Mouse (Mus musculus) midbrain, embryonic 15.5 days (tissue): ENCODE results near the gene Clstn2. TPM values are rescaled to one million over a fixed set of nuclear protein-coding genes. Genes with fewer than 3 reads are reported as not detected.

Experiments used
- ATAC-seq: fragments of 200-750 bp; cut with Nextera tagmentation; replicated peaks from 2 replicates; pipeline ENCODE4 v1.8.0; 2017; ENCODE audit warnings: moderate TSS enrichment
- H3K27ac ChIP-seq: fragments of 300-500 bp; sonication (generic); 2 replicates; pipeline ENCODE4 v1.5.1; 2015; ENCODE audit warnings: mild to moderate bottlenecking, inconsistent platforms
- H3K27me3 ChIP-seq: fragments of 300-500 bp; sonication (generic); replicated peaks from 2 replicates; pipeline ENCODE4 v1.6.1; 2015; ENCODE audit warnings: inconsistent platforms
- H3K36me3 ChIP-seq: fragments of 300-500 bp; sonication (generic); replicated peaks from 2 replicates; pipeline ENCODE4 v1.6.1; 2015; ENCODE audit warnings: inconsistent platforms
- H3K4me1 ChIP-seq: fragments of 300-500 bp; sonication (generic); 2 replicates; pipeline ENCODE4 v1.6.1; 2015; ENCODE audit warnings: inconsistent platforms
- H3K4me2 ChIP-seq: fragments of 300-500 bp; sonication (generic); 2 replicates; pipeline ENCODE4 v1.6.1; 2015; ENCODE audit warnings: inconsistent platforms, mild to moderate bottlenecking, moderate library complexity
- H3K4me3 ChIP-seq: fragments of 300-500 bp; sonication (generic); 2 replicates; pipeline ENCODE4 v1.5.1; 2015; ENCODE audit warnings: mild to moderate bottlenecking, inconsistent platforms
- H3K9ac ChIP-seq: fragments of 300-500 bp; sonication (generic); 2 replicates; pipeline ENCODE4 v1.6.1; 2015; ENCODE audit warnings: mild to moderate bottlenecking, inconsistent platforms
- H3K9me3 ChIP-seq: fragments of 300-500 bp; sonication (generic); 2 replicates; pipeline ENCODE4 v1.6.1; 2016; ENCODE audit warnings: inconsistent platforms
- WGBS: fragments of 180-500 bp; shearing (Covaris S2); methylation state at CpG from one replicate; pipeline ENCODE4 v1.1.7; 2015; ENCODE audit warnings: mixed read lengths; 5-methylcytosine and 5-hydroxymethylcytosine counted together
- polyA plus RNA-seq: library from polyadenylated mRNA; unstranded; fragments of >200 nt; fragmentation: Nextera tagmentation; extraction: Ambion mirVana; gene quantifications from 2 replicates; pipeline ENCODE4 v1.2.1, GENCODE M21; 2015

The Clstn2 gene
- polyA plus RNA-seq, 1 experiment from 2014 or later = 10.9 TPM

DNA sequence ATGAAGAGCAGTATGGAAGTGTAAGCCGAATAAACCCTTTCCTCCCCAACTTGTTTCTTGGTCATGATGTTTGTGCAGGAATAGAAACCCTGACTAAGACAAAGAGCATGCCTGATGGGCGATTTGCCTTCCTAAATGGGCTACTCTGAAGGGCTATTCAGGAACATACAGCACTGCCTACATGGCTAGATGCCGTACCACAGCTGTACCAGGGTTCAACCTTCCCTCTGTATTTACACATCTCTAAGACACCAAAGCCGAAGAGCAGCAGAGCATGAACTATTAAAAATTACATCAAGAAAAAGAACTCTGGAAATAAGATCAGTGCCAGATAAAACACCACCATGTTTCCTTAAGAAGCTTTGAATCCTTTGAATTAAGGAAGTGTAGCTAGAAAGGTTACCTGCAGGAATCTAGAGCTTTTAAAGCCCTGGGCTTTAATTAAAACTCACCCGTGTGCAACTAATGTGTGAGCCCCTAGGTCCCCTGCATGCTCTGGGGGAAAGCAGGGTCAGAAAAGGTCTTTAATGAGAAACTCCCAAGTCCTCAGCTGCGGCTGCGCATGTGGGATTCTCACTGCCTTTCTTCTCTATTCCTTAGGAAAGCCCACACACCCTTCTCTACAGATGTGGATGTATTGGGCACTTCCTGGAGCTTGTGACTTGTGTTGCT is 277.2 kb downstream of the Clstn2 start:
- ATAC-seq = no peak
- Histone ChIP-seq H3K4me1 (no peaks in the 10 kb centered on the region), H3K27me3 (no peaks in the 10 kb centered on the region), H3K36me3 (no peaks in the 10 kb centered on the region), H3K9me3 (no peaks in the 10 kb centered on the region), H3K4me3 (no peak overlapping the region), H3K4me2 (no peak overlapping the region), H3K9ac (no peak overlapping the region), H3K27ac (no peak overlapping the region)
- WGBS = 63% methylated on average over 7 of the region's 7 CpGs

DNA sequence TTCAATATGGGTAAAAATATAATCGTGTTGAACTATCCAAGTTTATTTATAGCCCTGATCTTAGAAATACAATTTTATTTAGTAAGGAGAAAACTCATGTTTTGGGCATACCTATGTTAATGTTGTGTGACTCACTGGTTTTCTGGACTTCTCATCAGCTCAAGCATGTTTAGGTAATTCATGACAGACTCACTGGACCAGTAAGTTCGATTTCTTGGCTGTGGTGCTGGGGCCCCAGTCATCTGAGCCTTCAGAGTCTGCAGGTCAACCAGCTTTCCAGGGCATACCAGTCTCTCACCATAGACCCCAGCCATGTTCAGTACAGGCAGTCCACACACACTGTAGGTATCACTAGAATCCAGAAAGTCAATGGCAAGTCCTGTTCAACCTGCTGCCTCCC is 279.3 kb downstream of the Clstn2 start:
- Histone ChIP-seq H3K9me3 (no peaks in the 10 kb centered on the region), H3K36me3 (no peaks in the 10 kb centered on the region), H3K4me3 (no peak overlapping the region), H3K9ac (no peak overlapping the region), H3K4me2 (no peak overlapping the region), H3K27ac (no peak overlapping the region), H3K4me1 (no peaks in the 10 kb centered on the region), H3K27me3 (no peaks in the 10 kb centered on the region)
- 77% methylated on average over 2 of the region's 2 CpGs for WGBS
- ATAC-seq = no peak

DNA sequence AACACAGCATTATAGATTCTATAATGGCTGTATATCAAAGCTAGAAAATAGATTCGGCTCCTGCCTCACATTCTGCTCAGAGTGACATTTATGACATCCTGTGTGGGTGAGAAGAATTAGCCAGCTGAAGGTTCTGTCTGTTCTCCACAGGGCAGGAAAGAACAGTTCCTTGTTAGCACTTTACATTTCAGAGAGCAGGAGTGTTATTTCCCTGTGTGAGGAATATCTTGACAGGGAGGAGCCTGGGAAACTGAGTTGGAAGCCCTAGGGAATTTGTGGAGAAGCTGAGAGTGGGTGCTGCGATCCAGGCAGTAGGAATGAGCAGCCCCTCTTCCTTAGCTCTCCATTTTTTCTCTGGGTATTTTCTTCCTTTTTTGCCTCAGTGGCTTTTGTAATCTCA is 286.4 kb downstream of the Clstn2 start:
- no peak overlapping the region for H3K4me2 ChIP-seq
- no peak overlapping the region for H3K9ac ChIP-seq
- no peak overlapping the region for H3K4me3 ChIP-seq
- H3K4me1 ChIP-seq = no peaks in the 10 kb centered on the region
- H3K27ac ChIP-seq = no peak overlapping the region
- 78% methylated on average over 2 of the region's 2 CpGs for WGBS
- H3K27me3 ChIP-seq = no peaks in the 10 kb centered on the region
- ATAC-seq = no peak
- H3K9me3 ChIP-seq = no peaks in the 10 kb centered on the region
- no peaks in the 10 kb centered on the region for H3K36me3 ChIP-seq

DNA sequence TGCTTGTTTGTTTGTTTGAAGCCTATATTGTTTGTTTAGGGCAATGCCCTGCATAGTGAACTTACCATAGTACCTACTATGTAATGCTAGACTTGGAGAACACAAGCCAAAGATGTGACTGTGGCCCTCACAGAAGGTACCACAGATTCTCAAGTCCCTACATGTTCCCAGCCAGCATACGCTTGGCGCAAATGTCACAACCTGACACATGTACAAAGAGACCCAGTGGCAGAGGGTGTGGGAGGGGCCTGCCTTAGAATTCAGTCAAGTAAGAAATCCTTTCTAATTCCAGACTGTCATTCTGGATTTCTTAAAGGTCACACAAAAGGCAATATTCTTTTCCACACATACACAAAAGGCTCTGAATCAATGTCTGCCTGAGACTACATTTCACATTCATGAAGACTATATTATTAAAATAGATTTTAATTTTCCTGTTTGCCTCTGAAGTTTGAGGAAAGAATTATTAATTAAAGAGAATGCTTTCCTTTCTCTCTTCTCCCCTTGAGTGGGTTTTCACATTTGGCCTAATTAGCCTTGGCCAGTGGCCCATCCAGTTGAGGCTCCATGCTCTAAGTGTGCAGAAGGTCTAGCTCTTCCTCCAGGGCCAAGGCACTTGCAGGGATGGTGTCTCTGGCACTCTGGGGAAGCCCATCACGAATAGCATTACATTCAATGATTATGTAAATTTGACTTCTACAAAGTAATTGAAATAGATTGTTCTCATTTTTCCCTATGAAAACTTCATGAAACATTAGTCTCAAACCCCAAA is 305.1 kb downstream of the Clstn2 start:
- Histone ChIP-seq H3K36me3 (no peaks in the 10 kb centered on the region), H3K4me1 (no peaks in the 10 kb centered on the region), H3K9ac (no peak overlapping the region), H3K4me3 (no peak overlapping the region), H3K27ac (no peak overlapping the region), H3K9me3 (no peaks in the 10 kb centered on the region), H3K27me3 (no peaks in the 10 kb centered on the region), H3K4me2 (no peak overlapping the region)
- 49% methylated on average over 3 of the region's 3 CpGs for WGBS
- no peak for ATAC-seq

- no peak overlapping the region for H3K27ac ChIP-seq
- no peaks in the 10 kb centered on the region for H3K4me1 ChIP-seq
- no peaks in the 10 kb centered on the region for H3K27me3 ChIP-seq
- H3K4me2 ChIP-seq = no peak overlapping the region
- no peaks in the 10 kb centered on the region for H3K36me3 ChIP-seq
- no peak overlapping the region for H3K4me3 ChIP-seq
- no peaks in the 10 kb centered on the region for H3K9me3 ChIP-seq
- H3K9ac ChIP-seq = no peak overlapping the region
- no peak for ATAC-seq
Measured at GRCm38 (mm10) chr9:97717728-97718127, 315.3 kb downstream of the Clstn2 start.

- Histone ChIP-seq H3K27me3 (no peaks in the 10 kb centered on the region), H3K4me1 (no peaks in the 10 kb centered on the region), H3K9ac (no peak overlapping the region), H3K4me2 (no peak overlapping the region), H3K36me3 (no peaks in the 10 kb centered on the region), H3K9me3 (no peaks in the 10 kb centered on the region), H3K27ac (no peak overlapping the region), H3K4me3 (no peak overlapping the region)
- WGBS = 75% methylated on average over 7 of the region's 7 CpGs
- no peak for ATAC-seq
Measured at GRCm38 (mm10) chr9:97717005-97717404, 316.0 kb downstream of the Clstn2 start.

GRCm38 (mm10) chr9:97712888-97713287 is 320.1 kb downstream of the Clstn2 start:
- Histone ChIP-seq H3K9me3 (no peaks in the 10 kb centered on the region), H3K9ac (no peak overlapping the region), H3K4me2 (no peak overlapping the region)

GRCm38 (mm10) chr9:97703901-97704503 is 329.0 kb downstream of the Clstn2 start:
- Histone ChIP-seq H3K27me3 (peaks cover 29% of the 10 kb centered on the region; the same call in 1 of the 2 replicates), H3K9ac (no peak overlapping the region), H3K9me3 (no peaks in the 10 kb centered on the region), H3K27ac (no peak overlapping the region), H3K4me1 (peaks cover 18% of the 10 kb centered on the region), H3K4me2 (no peak overlapping the region), H3K4me3 (no peak overlapping the region), H3K36me3 (no peaks in the 10 kb centered on the region)
- peak; percentile 45; the same call in 1 of the 2 replicates for ATAC-seq
- WGBS = 22% methylated on average over 4 of the region's 4 CpGs

More at GRCm38 (mm10) chr9:97712888-97713287, 320.1 kb downstream of the Clstn2 start:
- ATAC-seq = no peak
- no peaks in the 10 kb centered on the region for H3K4me1 ChIP-seq
- H3K4me3 ChIP-seq = no peak overlapping the region
- H3K27ac ChIP-seq = no peak overlapping the region
- peaks cover 3% of the 10 kb centered on the region; the same call in 1 of the 2 replicates for H3K27me3 ChIP-seq
- no peaks in the 10 kb centered on the region for H3K36me3 ChIP-seq
- 91% methylated on average over 3 of the region's 3 CpGs for WGBS

- Histone ChIP-seq H3K36me3 (no peaks in the 10 kb centered on the region), H3K27me3 (peaks cover 26% of the 10 kb centered on the region; the same call in 1 of the 2 replicates), H3K4me2 (no peak overlapping the region), H3K27ac (no peak overlapping the region), H3K9me3 (no peaks in the 10 kb centered on the region), H3K4me3 (no peak overlapping the region), H3K4me1 (peaks cover 18% of the 10 kb centered on the region), H3K9ac (no peak overlapping the region)
- ATAC-seq = peak; percentile 37; the same call in 1 of the 2 replicates
- WGBS = 60% methylated on average over 2 of the region's 2 CpGs
Measured at GRCm38 (mm10) chr9:97702989-97703388, 330.0 kb downstream of the Clstn2 start.

GRCm38 (mm10) chr9:97699983-97700382 is 333.0 kb downstream of the Clstn2 start:
- H3K4me3 ChIP-seq = no peak overlapping the region
- WGBS = 85% methylated on average over 3 of the region's 3 CpGs
- H3K27me3 ChIP-seq = peaks cover 18% of the 10 kb centered on the region; the same call in 1 of the 2 replicates
- no peak for ATAC-seq
- H3K4me1 ChIP-seq = peaks cover 18% of the 10 kb centered on the region
- H3K4me2 ChIP-seq = no peak overlapping the region
- no peaks in the 10 kb centered on the region for H3K9me3 ChIP-seq
- H3K27ac ChIP-seq = no peak overlapping the region
- no peaks in the 10 kb centered on the region for H3K36me3 ChIP-seq
- no peak overlapping the region for H3K9ac ChIP-seq

DNA sequence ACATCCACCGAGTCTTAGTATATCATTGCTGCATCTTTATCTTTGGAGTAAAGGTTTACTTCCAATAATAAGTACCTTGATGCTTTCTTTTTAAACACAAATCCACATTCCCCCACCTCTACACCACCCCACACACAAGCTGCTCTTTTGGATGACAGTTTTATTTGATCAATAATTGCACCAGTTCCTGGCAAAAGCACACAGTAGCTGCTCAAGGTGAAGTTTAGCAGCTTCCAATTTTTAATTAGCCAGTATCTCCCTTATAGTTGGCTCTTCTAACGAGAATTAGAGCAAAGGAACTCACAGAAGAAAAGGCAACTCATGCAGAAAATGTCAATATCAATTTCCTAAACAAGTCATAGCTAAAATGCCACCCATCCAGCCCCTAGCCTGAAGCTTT is 334.0 kb downstream of the Clstn2 start:
- no peak overlapping the region for H3K27ac ChIP-seq
- 75% methylated on average over 2 of the region's 2 CpGs for WGBS
- peaks cover 13% of the 10 kb centered on the region for H3K4me1 ChIP-seq
- no peak overlapping the region for H3K4me2 ChIP-seq
- H3K9ac ChIP-seq = no peak overlapping the region
- H3K27me3 ChIP-seq = peaks cover 18% of the 10 kb centered on the region; the same call in 1 of the 2 replicates
- no peaks in the 10 kb centered on the region for H3K36me3 ChIP-seq
- H3K9me3 ChIP-seq = no peaks in the 10 kb centered on the region
- ATAC-seq = no peak
- no peak overlapping the region for H3K4me3 ChIP-seq

- no peak for ATAC-seq
- H3K4me3 ChIP-seq = no peak overlapping the region
- H3K9ac ChIP-seq = no peak overlapping the region
- H3K36me3 ChIP-seq = no peaks in the 10 kb centered on the region
- peaks cover 18% of the 10 kb centered on the region; the same call in 1 of the 2 replicates for H3K27me3 ChIP-seq
- H3K27ac ChIP-seq = no peak overlapping the region
- WGBS = 88% methylated on average over 10 of the region's 10 CpGs
- H3K4me1 ChIP-seq = 0 out of 2 replicates have a peak, but pooled peaks cover 4% of the 10 kb centered on the region
- H3K4me2 ChIP-seq = no peak overlapping the region
- no peaks in the 10 kb centered on the region for H3K9me3 ChIP-seq
Measured at GRCm38 (mm10) chr9:97698071-97698470, 334.9 kb downstream of the Clstn2 start.
